Mouse (Mus musculus): ENCODE measurements around the gene Ube2cbp.

DNA sequence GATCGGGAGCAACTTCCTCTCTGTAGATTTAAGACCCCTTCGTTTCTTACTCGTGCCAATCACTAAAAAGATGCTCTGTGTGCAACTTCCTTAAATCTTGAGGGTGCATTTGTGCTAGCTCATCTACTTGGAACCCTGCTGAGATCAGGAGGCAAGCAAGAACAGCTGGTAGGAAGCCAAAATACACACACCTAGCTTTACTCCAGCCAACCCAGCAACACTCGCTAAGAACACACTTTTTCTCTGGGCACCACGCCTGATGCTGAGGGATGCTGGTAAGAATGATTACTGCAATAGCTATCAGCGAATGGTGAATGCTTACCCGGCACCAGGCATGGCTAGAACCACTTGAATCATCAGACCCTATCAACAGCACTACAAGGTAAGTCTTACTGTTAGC, 17.9 kb downstream of the Ube2cbp start:
- TF ChIP-seq GATA1 (IDR thresholded peaks at IDR 0.05; ENCODE audit: borderline replicate concordance, low read length), result no peak
- no peak for TF ChIP-seq FLI1 (IDR thresholded peaks at IDR 0.05; ENCODE audit: low read length)
